Mouse (Mus musculus) forebrain, embryonic 12.5 days (tissue): ENCODE data around the gene Actn3. TPM values are rescaled to one million over a fixed set of nuclear protein-coding genes. Genes with fewer than 3 reads are reported as not detected.

Experiments used
- ATAC-seq: fragments of 200-750 bp; cut with Nextera tagmentation; 2 replicates; pipeline ENCODE4 v1.8.0; 2017; ENCODE audit warnings: moderate TSS enrichment; ENCODE audit not compliant: low FRiP score
- H3K27ac ChIP-seq: fragments of 300-500 bp; sonication (generic); 2 replicates; pipeline ENCODE4 v1.5.1; 2016; ENCODE audit warnings: mild to moderate bottlenecking
- H3K27me3 ChIP-seq: fragments of 300-500 bp; sonication (generic); 2 replicates; pipeline ENCODE4 v1.6.1; 2016; ENCODE audit warnings: mild to moderate bottlenecking
- H3K36me3 ChIP-seq: fragments of 300-500 bp; sonication (generic); replicated peaks from 2 replicates; pipeline ENCODE4 v1.6.1; 2016; ENCODE audit warnings: mild to moderate bottlenecking
- H3K4me1 ChIP-seq: fragments of 300-500 bp; sonication (generic); 2 replicates; pipeline ENCODE4 v1.6.1; 2016
- H3K4me2 ChIP-seq: fragments of 300-500 bp; sonication (generic); 2 replicates; pipeline ENCODE4 v1.6.1; 2016; ENCODE audit warnings: mild to moderate bottlenecking, moderate library complexity
- H3K4me3 ChIP-seq: fragments of 300-500 bp; sonication (generic); replicated peaks from 2 replicates; pipeline ENCODE4 v1.5.1; 2016; ENCODE audit warnings: mild to moderate bottlenecking
- H3K9ac ChIP-seq: fragments of 300-500 bp; sonication (generic); 2 replicates; pipeline ENCODE4 v1.6.1; 2016; ENCODE audit warnings: mild to moderate bottlenecking
- H3K9me3 ChIP-seq: fragments of 300-500 bp; sonication (generic); 2 replicates; pipeline ENCODE4 v1.6.1; 2016
- WGBS: fragments of 180-500 bp; shearing (Covaris S2); methylation state at CpG from one replicate; pipeline ENCODE4 v1.1.7; 2016; 5-methylcytosine and 5-hydroxymethylcytosine counted together
- polyA plus RNA-seq: library from polyadenylated mRNA; unstranded; fragments of >200 nt; fragmentation: Nextera tagmentation; extraction: Ambion mirVana; gene quantifications from 2 replicates; pipeline ENCODE4 v1.2.1, GENCODE M21; 2016

Actn3 gene
- polyA plus RNA-seq: 1.2 and 1.3 TPM in 2 replicates

DNA sequence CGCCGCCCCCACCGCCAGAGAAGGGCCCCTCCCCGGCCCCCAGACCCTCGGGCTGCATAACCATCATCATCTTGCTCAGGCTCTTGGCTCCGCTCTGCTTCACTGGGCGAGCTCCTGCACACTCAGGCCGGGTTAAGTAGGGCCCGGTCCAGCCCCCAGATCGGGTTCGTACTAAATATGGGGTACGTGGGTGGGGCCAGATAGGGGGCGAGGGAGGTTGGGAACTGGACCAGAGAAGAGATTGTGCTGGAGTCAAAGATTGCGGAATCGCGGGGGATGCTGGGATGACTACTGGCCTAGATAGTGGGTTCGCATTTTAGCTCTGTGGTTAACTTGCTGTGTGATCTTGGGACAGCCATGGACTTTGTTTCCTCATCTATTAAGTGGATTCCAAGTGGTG lies at the start of gene Actn3:
TSS of gene Actn3 (minus strand) at position 125 of the 400 bp plus-strand sequence.
- ATAC-seq: no peak
- peak within 1 kb of the TSS; percentile 85 for H3K9ac ChIP-seq
- H3K4me2 ChIP-seq: peak within 1 kb of the TSS; percentile 98
- H3K4me1 ChIP-seq: peaks cover 22% of the 10 kb centered on the region
- H3K27ac ChIP-seq: peak within 1 kb of the TSS; percentile 63; the same call in 1 of the 2 replicates
- peak within 1 kb of the TSS; percentile 95 for H3K4me3 ChIP-seq
- H3K36me3 ChIP-seq: no peaks in the 10 kb centered on the region
- peaks cover 12% of the 10 kb centered on the region for H3K27me3 ChIP-seq
- 4% methylated on average over 17 of the region's 17 CpGs for WGBS
- no peaks in the 10 kb centered on the region for H3K9me3 ChIP-seq

DNA sequence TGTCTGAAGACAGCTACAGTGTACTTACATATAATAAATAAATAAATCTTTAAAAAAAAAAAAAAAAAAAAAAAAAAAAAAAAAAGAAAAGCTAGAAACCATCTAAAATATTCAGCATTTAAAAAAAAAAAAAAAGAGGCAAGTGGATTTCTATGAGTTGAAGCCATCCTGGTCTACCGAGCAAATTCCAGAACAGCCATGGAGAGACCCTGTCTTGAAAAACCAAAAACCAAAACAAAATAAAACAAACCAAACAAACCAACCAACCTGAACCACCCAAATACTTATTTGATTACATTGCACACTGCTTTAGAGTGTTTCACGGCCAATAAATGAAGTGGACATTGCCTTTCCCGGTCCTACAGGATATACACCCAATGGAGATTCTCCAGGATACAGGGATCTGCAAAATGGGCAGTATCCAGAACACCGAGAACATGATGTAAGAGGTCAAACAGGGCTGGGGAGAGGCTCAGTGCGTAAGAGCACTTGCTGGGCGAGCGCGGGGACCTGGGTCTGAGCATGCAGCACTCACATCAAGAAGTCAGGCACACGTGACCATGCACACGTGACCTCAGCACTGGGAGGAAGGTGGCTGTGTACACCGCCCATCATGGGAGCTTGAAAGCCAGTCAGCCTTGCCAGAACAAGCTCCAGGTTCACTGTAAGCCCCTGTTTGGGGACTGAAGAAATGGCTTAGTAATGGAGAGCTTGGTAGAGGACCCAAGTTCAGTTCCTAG lies 47.6 kb upstream of the Actn3 start:
- peaks cover 24% of the 10 kb centered on the region for H3K4me1 ChIP-seq
- 96% methylated on average over 11 of the region's 11 CpGs for WGBS
- no peak for ATAC-seq
- H3K9me3 ChIP-seq: no peaks in the 10 kb centered on the region
- H3K36me3 ChIP-seq: peaks cover 60% of the 10 kb centered on the region
- no peak overlapping the region for H3K4me2 ChIP-seq
- no peak overlapping the region for H3K27ac ChIP-seq
- H3K4me3 ChIP-seq: no peak overlapping the region
- no peaks in the 10 kb centered on the region for H3K27me3 ChIP-seq
- no peak overlapping the region for H3K9ac ChIP-seq

GRCm38 (mm10) chr19:4919652-4920051 lies 41.9 kb upstream of the Actn3 start:
- no peak for ATAC-seq
- no peak overlapping the region for H3K9ac ChIP-seq
- no peak overlapping the region for H3K27ac ChIP-seq
- no peaks in the 10 kb centered on the region for H3K9me3 ChIP-seq
- WGBS: 91% methylated on average over 6 of the region's 6 CpGs
- no peaks in the 10 kb centered on the region for H3K27me3 ChIP-seq
- peaks cover 100% of the 10 kb centered on the region for H3K36me3 ChIP-seq
- H3K4me3 ChIP-seq: no peak overlapping the region
- H3K4me2 ChIP-seq: no peak overlapping the region
- H3K4me1 ChIP-seq: no peaks in the 10 kb centered on the region

- peaks cover 99% of the 10 kb centered on the region for H3K36me3 ChIP-seq
- no peaks in the 10 kb centered on the region for H3K9me3 ChIP-seq
- no peaks in the 10 kb centered on the region for H3K4me1 ChIP-seq
- no peak overlapping the region for H3K4me3 ChIP-seq
- no peak overlapping the region for H3K27ac ChIP-seq
- no peak for ATAC-seq
- WGBS: 88% methylated on average over 10 of the region's 10 CpGs
- H3K4me2 ChIP-seq: no peak overlapping the region
- H3K27me3 ChIP-seq: no peaks in the 10 kb centered on the region
- H3K9ac ChIP-seq: no peak overlapping the region
These were observed 39.1 kb upstream of the Actn3 start for GRCm38 (mm10) chr19:4916827-4917226.

GRCm38 (mm10) chr19:4915924-4916603 lies 38.4 kb upstream of the Actn3 start:
- H3K4me2 ChIP-seq: no peak overlapping the region
- ATAC-seq: no peak
- H3K4me1 ChIP-seq: no peaks in the 10 kb centered on the region
- H3K27ac ChIP-seq: no peak overlapping the region
- H3K36me3 ChIP-seq: peaks cover 99% of the 10 kb centered on the region
- WGBS: 90% methylated on average over 15 of the region's 15 CpGs
- H3K9me3 ChIP-seq: no peaks in the 10 kb centered on the region
- H3K4me3 ChIP-seq: no peak overlapping the region
- H3K27me3 ChIP-seq: no peaks in the 10 kb centered on the region
- H3K9ac ChIP-seq: no peak overlapping the region

DNA sequence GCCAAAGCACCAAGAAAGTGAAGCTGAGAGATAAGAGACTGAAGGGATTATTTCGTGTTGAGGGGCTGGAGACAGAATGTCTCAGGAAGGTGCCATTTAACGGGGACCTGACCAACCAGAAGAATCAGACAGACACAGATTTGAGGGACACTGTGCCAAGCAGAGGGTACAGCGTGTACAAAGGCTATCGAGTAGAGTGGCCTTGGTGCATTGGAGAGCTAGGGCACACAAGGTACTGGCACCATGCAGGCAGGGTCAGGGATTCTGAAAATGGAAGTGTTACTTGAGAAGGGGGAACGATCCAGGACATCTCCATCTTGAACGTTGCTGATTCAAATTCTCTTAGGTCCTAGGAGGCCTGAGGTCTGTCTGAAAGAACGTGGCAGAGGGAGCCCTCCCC lies 31.7 kb upstream of the Actn3 start:
- no peak overlapping the region for H3K9ac ChIP-seq
- H3K4me1 ChIP-seq: peaks cover 13% of the 10 kb centered on the region
- peaks cover 72% of the 10 kb centered on the region for H3K36me3 ChIP-seq
- no peaks in the 10 kb centered on the region for H3K9me3 ChIP-seq
- H3K27ac ChIP-seq: no peak overlapping the region
- no peak overlapping the region for H3K4me3 ChIP-seq
- ATAC-seq: no peak
- no peak overlapping the region for H3K4me2 ChIP-seq
- 92% methylated on average over 7 of the region's 7 CpGs for WGBS
- H3K27me3 ChIP-seq: no peaks in the 10 kb centered on the region

DNA sequence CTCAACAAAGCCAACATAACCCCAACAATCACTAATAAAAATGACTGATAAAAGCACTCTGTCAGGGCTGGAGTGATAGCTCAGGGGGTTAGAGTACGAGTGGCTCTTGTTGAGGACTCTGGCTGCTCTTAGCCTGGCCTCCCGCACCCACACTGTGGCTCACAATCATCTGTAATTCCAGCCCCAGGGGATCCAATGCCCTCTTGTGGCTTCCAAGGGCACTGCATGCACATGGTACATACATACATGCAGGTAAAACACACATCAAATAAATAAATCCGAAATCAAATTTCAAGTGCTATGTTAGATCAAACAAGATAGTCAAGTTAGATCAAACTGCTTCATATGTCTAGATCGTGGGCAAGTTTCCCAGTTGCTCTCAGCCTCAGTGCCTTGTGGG lies 30.4 kb upstream of the Actn3 start:
- Histone ChIP-seq H3K27ac (no peak overlapping the region), H3K9ac (no peak overlapping the region), H3K36me3 (peaks cover 65% of the 10 kb centered on the region), H3K27me3 (no peaks in the 10 kb centered on the region), H3K4me2 (no peak overlapping the region), H3K4me3 (no peak overlapping the region), H3K4me1 (peaks cover 13% of the 10 kb centered on the region), H3K9me3 (no peaks in the 10 kb centered on the region)
- ATAC-seq: no peak
- 86% methylated on average over 4 of the region's 4 CpGs for WGBS

GRCm38 (mm10) chr19:4905979-4906794 lies 28.5 kb upstream of the Actn3 start, which contains the start of gene Bbs1:
TSS of gene Bbs1 (minus strand) at chr19:4906628.
- H3K4me1 ChIP-seq: peaks cover 13% of the 10 kb centered on the region
- no peaks in the 10 kb centered on the region for H3K9me3 ChIP-seq
- H3K27ac ChIP-seq: peak within 1 kb of the TSS; percentile 66
- no peaks in the 10 kb centered on the region for H3K27me3 ChIP-seq
- H3K36me3 ChIP-seq: peaks cover 56% of the 10 kb centered on the region
- WGBS: 8% methylated on average over 31 of the region's 31 CpGs
- peak; percentile 86 for ATAC-seq
- peak within 1 kb of the TSS; percentile 66 for H3K9ac ChIP-seq
- H3K4me3 ChIP-seq: peak within 1 kb of the TSS; percentile 63
- H3K4me2 ChIP-seq: peak within 1 kb of the TSS; percentile 65

DNA sequence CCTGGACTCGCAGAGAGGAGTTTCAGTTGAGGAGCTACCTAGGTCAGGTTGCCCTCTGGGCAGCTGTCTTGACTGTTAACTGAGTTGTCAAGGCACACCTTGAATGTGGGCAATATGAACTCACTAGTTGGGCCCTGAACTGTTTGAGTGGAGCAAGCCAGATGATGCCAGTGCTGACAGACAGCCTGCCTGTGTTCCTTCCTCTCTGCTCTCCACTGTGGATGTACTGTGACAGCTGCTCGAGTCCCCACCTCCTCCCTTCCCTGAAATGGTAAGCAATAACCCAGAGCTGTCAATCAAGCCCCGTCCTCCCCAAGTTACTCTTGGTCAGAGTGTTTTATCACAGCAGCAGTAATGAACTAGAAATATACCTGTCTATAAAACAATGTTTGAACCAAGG lies 22.2 kb upstream of the Actn3 start:
- no peaks in the 10 kb centered on the region for H3K9me3 ChIP-seq
- H3K9ac ChIP-seq: no peak overlapping the region
- no peak overlapping the region for H3K4me2 ChIP-seq
- ATAC-seq: no peak
- no peak overlapping the region for H3K27ac ChIP-seq
- no peak overlapping the region for H3K4me3 ChIP-seq
- no peaks in the 10 kb centered on the region for H3K4me1 ChIP-seq
- peaks cover 57% of the 10 kb centered on the region for H3K36me3 ChIP-seq
- H3K27me3 ChIP-seq: no peaks in the 10 kb centered on the region
- 82% methylated on average over 3 of the region's 3 CpGs for WGBS

- no peaks in the 10 kb centered on the region for H3K4me1 ChIP-seq
- peaks cover 57% of the 10 kb centered on the region for H3K36me3 ChIP-seq
- no peaks in the 10 kb centered on the region for H3K27me3 ChIP-seq
- no peak overlapping the region for H3K4me3 ChIP-seq
- H3K27ac ChIP-seq: no peak overlapping the region
- H3K9me3 ChIP-seq: no peaks in the 10 kb centered on the region
- H3K4me2 ChIP-seq: no peak overlapping the region
- ATAC-seq: no peak
- 91% methylated on average over 9 of the region's 9 CpGs for WGBS
- H3K9ac ChIP-seq: no peak overlapping the region
These were observed 21.3 kb upstream of the Actn3 start for GRCm38 (mm10) chr19:4898972-4899371.

GRCm38 (mm10) chr19:4896780-4897520 lies 19.2 kb upstream of the Actn3 start:
- WGBS: 50% methylated on average over 21 of the region's 21 CpGs
- H3K27me3 ChIP-seq: no peaks in the 10 kb centered on the region
- no peak overlapping the region for H3K27ac ChIP-seq
- no peak overlapping the region for H3K9ac ChIP-seq
- H3K4me1 ChIP-seq: no peaks in the 10 kb centered on the region
- no peaks in the 10 kb centered on the region for H3K9me3 ChIP-seq
- H3K4me2 ChIP-seq: no peak overlapping the region
- H3K4me3 ChIP-seq: no peak overlapping the region
- ATAC-seq: no peak
- peaks cover 55% of the 10 kb centered on the region for H3K36me3 ChIP-seq

DNA sequence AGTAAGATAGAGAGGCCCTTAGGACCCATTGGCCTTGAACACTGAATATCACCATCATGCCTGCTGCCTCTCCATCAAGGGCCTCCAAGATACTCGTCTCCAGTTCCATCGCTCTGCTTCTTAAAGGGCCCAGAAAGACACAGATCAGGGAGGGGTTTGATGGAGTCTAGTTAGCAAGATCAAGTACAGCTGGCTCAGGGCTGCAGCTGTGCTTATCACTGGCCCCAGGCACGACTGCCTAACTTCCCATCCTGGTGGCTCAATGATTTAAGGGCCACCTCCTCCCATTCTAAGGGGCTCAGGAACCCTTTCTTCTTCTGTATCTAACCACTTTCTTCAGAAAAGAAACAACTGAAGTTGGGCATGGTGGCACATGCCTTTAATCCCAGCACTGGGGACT lies 14.1 kb upstream of the Actn3 start:
- 76% methylated on average over 3 of the region's 3 CpGs for WGBS
- H3K36me3 ChIP-seq: peaks cover 45% of the 10 kb centered on the region
- ATAC-seq: no peak

More for the DNA sequence above, 14.1 kb upstream of the Actn3 start:
- H3K9me3 ChIP-seq: no peaks in the 10 kb centered on the region
- H3K9ac ChIP-seq: no peak overlapping the region
- no peak overlapping the region for H3K27ac ChIP-seq
- H3K4me1 ChIP-seq: no peaks in the 10 kb centered on the region
- H3K4me3 ChIP-seq: no peak overlapping the region
- H3K4me2 ChIP-seq: no peak overlapping the region
- H3K27me3 ChIP-seq: no peaks in the 10 kb centered on the region
